Mouse (Mus musculus) CD4-positive helper T cell, adult 2 months (primary cell): ENCODE measurements around the gene Prep.
A peak's percentile ranks its signal among the peaks of the same experiment; 100 is the strongest.

ENCODE experiments used
- DNase-seq: peaks from one replicate; pipeline ENCODE4 v3.0.0-alpha.2; 2012; ENCODE audit warnings: low read depth, missing footprints, low spot score

Gene Prep

DNA sequence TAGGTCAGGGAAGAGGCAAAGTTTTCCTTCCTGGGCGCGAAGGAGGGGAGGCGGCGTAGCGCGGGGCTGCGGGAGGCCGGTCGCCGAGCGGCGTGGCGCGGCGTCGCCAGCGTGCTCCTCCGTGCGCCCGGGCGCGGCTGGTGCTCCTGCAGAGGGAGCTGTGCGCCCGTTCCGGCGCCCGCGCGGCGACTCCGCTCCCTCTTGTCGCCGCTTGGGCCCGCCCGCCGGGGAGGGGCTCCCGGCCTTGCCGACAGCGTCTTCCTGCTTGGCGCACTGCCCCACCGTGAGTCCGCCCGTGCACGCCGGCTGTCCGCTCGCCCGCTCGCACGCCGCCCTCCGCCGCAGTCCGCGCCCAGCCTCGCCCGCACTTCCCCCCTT lies at the start of gene Prep:
Prep (plus strand) TSS at position 273 of the 378 bp plus-strand sequence.
- DNase-seq, result peak; percentile 89

DNA sequence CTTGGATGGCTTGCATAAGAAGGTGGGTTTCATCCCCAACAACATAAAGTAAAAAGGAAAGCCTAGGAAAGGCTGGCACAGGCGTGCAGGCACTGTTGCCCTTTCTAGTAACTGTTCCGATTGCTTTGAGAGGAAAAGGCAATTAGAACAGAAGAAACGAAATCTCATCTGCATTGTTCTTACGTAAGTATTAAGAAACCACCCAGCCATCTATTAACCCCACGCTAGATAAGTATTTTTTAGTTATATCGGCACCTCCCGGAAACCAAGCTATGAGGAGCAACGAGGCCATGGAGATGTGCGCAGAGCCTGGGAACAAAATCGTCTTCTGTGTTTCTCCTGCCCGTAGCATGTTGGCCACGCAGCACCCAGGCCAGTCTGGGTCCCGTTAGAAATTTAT lies 49.7 kb upstream of the Prep start:
- no peak for DNase-seq

DNA sequence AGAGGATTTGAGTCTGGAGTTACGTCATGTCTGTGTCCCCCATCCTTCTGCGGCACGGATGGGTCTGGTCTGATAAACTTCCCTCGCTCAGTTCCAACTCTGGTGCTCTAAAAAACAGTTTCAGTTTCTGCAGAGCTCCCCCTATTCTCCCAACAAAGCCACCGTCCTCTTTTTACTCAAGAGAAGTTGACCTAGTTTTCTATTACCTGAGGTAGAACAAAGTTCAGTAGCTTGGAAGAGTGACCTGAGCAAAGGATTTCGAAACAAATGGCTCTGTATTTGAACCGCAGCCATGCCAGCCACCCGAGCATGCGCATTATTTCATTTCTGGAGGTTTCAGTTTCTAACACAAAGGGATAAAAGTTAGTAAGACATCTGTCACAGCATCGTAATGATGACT lies 49.2 kb upstream of the Prep start:
- DNase-seq, result no peak

DNA sequence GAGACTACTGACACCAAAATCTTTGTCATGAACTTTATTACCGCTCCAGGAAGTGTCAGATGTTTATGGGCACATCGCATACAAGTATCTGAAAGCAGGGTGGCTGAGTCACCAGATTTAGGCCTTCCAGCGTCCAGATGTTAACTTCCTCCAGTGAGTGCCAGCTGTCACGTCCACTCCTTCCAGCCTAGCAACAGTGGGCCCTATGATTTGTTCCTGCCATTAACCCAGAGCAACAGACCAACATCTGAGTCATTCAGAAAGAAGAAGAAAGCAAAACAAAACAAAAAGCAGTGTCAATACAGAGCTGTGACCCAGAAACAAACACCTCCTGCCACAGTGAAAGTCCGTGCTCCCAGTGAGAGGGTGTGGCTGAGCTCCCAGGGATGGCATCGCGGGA lies 47.6 kb upstream of the Prep start:
- DNase-seq, result peak; percentile 45

DNA sequence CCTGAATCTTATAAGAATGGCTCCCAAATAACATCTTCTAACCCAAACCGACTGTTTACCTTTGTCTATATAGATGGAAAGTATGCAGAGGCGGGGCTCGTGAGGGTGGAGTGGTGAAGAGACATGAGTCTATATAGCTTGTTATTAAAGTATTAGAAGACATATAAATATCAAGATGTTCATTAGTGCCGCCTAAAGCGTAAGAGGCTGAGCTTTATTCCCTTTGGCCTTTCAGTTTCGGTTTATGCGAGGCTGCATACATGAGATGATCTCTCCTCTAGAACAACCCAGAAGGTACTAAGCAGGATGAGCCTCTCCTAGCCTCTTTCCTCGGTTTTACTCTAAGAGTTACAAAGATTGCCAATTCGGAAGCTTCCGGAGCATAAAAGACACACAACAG lies 47.2 kb upstream of the Prep start:
- DNase-seq, result peak; percentile 47

DNA sequence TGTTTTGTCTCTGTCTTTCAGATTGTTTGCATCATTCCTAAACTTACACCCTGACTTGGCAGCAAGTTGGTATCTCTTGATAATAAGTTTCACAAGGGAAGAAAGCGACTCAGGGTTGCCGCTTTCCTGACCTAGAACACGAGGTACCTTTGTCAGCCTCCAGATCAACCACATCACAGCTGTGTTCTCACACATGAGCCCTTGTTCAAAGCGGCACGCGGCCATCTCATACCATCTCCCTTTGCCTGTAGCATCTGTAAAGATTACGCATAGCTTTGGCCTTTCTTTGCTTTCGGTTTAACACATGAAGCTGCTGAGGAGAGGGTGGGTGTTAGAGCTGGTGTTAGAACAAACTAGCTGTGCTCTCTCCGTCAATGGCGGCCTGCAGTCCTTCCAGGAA lies 46.7 kb upstream of the Prep start:
- peak; percentile 78 for DNase-seq

DNA sequence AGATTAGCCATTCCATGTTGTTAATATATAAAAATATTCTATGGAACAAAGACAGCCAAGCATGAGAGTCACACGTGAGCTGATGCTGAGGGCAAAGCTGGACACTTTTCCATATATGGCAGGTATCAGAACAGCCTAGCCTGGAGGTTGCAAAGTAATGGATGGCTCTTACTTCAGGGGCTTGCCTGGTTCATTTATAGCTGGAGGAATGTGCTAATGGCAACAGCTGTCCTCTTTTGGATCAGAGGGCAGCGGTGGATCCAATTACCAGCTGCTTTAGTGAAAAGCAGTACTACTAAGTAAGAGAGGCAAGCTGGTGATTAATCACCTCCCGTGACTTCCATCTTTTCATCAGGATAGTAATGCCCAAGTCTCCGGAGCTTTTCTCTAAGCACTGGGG lies 41.8 kb upstream of the Prep start:
- DNase-seq, result no peak

DNA sequence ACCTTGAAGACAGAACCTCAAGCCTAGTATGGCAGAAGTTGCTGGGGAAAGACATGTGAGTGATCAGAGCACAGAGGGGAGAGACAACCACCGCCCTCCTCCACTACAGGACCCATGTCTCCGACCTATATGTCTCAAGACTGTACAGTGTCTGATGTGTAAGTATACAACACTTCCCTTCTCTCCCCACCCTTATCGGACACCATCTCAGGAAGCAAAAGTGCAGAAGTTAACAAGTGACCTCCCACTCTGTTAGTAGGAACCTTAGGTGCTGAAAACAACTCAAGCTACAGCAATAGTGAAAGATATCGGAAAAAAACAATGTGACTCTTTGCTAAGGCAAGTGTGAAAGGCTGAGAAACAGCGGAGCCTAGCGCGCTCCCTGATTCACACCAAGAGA lies 40.1 kb upstream of the Prep start:
- peak; percentile 49 for DNase-seq

DNA sequence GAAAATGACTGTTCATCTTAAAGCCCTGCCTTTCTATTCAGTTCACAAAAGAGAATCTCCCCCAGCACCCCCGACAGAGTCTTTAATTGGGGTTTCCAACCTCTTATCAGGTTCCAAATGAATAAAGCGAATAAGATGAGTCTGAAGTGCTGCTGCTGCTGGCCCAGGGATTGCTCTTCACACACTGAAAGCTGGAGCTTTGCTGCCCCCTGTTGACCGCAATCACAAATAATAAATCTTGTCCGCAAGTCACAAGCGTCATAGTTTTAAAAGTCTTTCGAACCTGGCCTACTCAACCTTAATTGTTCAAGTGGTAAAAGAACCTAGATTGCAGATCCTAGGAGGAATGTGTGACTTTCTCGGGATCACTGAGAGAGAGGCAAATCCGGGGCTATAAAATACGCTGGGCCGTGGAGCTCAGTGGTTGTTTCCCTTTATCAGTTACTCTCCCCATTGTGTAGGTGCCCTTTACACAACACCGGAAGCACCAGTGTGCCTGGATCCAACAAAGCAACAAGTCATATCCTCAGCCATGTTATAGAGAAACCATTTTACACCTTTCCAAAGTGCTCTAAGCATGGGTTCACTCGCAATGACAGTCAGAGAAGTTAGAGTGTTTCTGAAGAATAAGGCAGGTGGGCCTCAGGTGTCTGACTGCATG lies 21.6 kb upstream of the Prep start:
- DNase-seq, result peak; percentile 72

DNA sequence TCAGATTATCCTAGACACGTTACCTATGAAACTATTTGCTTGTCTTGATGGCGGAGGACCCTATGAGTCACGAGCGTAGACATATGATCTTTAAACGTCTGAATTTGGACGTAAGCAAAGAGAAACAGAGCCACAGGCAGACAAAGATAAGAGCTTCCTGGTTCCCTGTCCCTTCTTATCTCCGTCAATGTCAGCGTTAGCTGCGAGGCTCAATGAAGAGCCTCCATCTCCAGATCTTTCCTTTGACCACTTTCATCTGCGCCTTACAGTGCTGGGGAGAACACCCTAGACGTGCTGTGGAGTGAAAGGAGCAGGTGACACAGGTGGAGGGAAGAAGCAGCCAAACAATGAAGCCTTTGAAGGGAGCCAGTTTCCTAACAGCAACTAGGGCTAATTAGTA lies 18.8 kb upstream of the Prep start:
- no peak for DNase-seq

DNA sequence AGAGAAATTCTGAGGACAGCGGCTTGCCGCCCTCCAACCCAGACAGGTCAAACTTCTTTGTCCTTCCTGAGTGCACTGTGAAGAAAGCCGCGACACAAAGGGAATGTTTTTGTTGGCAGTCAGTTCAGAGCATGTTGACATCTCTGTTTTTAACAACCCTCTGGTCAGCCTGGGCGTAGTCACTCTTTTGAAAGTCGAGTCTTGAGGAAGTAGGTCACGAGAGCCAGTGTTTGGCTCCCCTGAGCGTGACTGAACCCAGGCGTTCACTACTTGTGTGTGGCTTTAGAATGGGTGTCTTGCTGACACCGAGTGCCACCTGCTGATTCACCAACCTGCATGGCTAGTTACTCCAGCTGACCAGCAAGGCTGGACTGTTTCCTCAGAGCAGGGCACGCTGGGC lies 18.4 kb upstream of the Prep start:
- no peak for DNase-seq

DNA sequence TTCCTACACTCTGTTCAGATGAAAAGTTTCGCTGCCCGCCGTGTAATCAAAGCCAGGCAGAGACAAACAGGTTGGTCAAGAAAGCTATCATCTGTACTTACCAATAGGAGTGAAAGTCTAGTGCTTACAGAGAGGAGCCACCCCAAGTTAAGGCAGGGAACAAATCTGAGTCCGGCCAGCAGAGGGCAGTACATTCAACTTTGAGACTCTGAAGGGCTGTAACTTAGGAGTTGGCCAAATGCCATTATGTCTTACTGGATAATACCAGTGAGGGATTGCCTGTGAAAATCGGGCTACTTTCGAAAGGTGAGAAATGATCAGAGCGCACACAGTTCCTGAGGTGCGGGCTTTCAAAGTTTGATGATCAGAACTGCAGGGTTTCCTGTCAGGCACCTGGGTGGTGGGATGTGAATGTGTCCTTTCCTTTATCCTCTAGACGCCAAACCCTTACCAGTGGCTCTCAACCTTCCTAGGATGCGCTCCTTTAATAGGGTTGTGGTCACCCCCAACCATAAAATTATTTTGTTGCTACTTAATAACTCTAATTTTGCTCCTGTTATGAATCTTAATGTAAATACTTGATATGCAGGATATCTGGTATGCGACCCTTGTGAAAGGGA lies 15.8 kb upstream of the Prep start:
- peak; percentile 62 for DNase-seq

DNA sequence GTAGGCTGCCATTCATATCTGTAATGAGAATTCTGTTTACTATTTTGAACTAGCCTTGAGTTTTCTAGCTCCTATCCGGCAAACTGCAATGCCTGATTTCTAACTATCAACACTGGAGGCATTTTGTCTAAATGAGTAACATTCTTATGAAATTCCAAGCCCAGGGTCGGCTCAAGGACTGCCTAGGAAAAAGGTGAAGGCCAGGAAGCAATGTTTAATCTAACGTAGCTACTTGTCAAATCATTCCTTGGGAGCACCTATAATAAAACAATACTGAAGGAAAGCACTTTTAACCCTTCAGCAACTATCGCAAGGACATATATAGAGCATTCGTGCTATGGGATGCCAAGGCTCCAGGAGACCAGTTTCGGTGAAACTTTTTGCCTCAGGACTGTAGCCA lies 8.6 kb upstream of the Prep start:
- DNase-seq, result no peak

DNA sequence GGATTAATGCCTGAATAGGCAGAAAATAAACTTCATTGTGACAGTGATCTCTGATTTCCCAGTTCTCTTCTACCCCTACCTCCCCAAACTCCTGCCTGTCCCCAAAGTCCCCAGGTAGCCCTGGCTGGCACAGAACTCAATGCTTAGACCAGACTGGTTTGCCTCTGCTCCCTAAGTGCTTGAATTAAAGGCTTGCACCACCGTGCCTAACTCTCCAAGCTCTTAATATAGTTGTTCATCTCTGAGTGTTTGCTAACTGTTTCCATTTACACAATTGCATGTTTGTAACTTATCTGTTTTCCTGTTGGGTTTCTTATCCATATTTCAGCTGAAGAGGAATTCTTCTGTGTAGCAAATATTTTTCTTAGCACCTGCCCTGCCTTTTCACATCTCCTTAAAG lies 6.2 kb upstream of the Prep start:
- DNase-seq, result no peak

DNA sequence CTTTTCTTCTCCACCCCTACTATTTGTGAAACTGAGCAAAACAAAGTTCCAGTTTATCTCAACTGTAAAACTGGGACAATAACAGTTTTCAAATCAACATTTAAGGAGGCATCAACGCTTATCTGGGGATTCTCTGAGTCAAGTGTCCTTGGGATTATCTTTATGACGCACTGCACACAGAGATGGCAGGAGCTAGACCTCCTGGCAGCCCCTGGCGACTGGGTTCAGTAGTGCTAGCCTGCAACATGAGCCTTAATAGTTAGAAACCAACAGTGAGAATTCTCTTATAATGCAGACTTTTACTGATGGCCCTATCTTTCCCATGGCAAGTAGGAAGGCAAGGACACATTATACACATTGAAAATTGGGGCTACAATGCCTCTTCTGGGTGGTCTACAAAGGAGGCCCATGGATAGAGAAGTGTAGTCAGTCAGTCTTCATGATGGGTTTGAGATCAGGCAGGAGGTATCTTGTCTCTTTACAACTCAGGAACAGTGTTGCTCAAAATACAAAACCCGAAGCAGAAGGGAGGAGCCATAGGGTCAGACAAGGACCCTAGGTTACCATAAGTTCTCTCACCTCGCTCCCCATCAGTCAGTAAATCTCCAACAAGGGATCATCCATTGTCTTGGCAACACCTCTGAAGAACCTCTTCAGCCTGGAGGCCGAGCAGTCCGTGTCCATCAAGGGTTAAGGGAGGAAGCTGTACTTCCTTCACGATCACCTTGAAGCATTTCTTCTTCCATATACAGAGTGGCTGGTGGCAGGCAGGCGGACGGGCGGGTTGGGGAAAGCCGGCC lies 672 bp upstream of the Prep start:
- no peak for DNase-seq

DNA sequence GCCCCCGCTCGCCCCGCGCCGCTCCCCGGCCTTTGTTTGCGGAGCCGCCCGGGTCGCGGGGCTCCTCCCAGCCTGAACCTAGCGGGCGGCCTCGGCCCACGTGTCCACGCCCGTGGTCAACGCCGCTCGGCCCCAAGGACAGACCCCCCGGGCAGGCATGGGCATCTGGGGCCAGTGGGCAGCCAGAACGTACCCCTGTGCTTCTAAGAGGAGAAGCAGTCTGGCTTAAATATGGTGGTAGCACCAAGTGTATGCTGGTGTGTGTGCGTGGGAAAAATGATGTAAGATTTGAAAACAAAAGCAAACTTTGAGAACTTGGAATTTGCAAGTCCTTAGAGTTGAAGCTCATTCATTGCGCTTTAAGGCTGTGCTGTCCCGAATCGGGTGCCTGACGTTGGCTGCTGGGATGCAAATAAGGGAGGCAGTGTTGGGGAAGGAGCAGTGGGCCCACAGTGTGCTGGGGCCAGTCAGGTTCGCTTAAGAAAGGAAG lies 478 bp downstream of the Prep start:
- DNase-seq, result peak; percentile 45

DNA sequence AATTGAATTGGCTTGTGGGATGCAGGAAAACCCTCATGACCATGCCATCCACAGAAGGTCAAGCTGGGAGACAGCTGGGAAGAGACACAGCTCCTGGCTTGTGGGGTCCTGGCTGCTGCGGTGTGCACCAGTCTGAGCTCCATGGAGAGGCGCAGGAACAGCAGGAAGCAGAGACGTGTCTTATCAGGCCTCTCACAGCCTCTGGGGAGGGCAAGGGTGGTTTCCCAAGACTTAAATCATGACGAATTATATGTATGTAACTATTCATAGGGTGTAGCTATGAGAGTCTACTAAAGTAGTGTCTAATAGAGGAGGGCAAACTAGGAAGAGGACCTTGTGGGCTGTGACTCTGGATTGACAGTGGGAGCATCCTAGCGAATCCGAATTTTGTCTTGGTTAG lies 2.6 kb downstream of the Prep start:
- DNase-seq, result no peak

DNA sequence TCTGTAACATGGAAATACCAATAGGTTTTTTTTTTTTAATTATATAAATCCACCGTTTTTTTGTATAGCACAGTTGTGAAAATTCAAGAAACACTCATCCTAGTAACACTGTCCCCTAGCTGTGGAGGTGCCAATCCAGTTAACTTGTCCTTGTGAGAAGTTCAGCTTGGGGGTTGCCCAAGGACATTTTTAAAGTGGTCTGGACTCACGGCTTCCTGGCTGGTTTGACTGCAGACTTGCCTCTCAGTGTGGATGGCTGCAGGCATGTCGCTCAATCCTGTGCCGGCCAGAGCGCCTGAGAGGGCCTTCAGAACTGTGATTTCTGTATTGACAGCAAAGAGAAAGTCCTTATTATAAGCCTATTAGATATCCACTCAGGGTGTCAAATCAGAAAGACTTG lies 3.4 kb downstream of the Prep start:
- DNase-seq, result no peak

DNA sequence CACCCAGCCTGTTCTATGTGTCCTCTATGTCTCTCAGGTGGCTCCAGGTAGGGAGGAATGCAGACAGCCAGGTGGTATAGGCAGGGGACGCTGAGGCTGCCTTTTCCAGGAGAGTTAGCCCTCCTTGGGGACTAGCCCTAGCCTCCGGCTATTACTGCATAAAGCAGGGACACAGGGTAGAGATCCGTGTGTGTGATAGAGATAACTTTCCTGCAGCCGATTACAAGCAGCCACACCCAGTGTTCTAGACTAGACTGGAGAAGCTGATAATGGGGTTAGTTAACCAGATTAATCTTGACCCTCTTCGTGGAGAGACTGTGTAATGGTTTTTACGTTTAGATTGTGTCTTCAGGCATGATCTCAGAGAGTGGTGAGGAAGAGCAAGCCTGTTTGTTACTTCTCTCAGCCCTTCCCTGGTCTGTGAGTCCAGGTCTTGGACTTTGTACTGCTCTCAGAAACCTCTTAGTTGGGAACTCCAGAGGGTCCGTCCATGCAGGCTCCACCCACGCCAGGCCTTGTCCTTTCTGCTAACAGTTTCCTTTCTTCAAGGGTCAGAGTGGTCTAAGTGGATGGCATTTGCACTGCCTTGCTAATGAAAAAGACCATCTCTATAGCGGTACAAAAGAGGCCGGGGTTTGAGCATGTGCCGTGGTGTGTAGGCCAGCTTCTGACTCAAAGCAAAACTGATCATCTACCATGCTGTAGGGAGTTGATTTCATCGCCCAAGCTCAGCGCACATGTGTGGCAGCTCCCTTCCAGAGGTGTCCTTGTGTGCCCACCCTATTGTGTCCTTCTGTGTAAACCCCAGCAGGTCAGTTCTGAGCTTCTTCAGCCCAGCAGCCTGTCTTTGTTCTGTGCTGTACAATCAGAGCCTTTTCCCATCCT lies 4.2 kb downstream of the Prep start:
- no peak for DNase-seq

DNA sequence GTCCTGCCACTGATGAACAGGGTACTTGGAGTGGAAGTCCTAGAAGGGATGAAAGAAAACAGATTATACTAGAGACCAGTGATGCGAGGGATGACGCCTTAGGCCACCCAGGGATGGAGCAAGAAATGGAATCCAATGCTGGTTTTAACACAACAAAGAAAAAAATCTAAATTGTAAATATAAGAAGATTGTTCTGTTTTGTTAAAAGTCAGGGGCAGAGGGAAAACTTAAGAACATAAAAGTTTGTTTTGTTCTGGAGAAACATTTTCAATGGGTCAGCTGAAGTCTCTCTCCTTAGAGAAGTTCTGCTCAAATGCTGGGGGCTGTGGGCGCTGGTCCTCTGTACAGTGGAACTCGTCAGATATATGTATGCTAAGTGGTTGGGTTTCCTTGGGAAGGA lies 5.3 kb downstream of the Prep start:
- DNase-seq, result no peak

DNA sequence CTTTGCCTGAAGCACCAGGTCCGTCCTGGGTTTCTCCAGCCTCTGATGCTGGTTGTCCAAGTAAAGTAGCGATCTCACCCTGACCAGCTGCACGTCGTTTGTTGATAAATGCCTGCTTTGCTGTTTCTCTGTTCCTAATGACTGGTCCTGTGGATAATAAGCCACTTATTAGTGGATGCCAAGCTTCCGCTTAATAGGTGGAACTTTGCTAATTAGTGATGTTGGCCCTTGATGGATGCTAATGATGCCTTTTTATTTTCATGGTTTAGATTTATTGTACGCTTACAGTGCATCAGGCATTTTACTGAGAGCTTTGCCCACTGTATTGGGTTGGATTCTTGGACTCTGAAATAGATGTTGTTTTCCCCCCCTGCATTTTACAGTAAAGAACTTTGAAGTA lies 7.5 kb downstream of the Prep start:
- DNase-seq, result no peak

DNA sequence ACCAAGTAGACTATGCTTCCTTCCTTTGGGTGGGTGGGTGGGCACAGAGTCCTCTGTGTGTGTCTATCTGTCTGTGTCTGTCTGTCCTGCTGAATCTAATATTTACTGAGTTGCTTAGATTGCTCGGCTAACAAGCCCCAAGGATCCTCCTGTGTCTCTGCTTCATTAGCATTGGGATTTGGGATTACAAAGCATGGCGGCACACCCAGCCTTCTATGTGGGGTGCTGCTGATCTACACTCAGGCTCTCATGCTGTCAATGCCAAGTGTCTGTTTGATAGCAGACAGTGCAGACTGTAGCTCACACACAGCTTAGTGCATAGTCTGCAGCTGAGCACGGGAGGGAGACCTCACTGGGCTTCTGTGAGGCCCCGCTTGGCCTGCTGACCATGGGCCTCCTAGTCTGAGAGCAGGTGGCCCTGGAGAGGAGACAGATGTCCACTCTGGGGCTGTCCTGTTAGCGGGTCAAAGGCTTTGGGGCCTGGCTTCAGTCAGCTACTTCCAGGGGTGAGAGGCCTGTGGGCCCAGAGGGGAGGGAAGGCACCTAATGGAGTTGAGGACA lies 8.6 kb downstream of the Prep start:
- no peak for DNase-seq
